Mouse (Mus musculus) telencephalon, adult 2 months (tissue): ENCODE results near the gene Scn5a.

ENCODE experiments used
- DNase-seq: peaks from one replicate; pipeline ENCODE4 v3.0.0-alpha.2; 2011; ENCODE audit warnings: low read depth, low spot score

Gene Scn5a

DNA sequence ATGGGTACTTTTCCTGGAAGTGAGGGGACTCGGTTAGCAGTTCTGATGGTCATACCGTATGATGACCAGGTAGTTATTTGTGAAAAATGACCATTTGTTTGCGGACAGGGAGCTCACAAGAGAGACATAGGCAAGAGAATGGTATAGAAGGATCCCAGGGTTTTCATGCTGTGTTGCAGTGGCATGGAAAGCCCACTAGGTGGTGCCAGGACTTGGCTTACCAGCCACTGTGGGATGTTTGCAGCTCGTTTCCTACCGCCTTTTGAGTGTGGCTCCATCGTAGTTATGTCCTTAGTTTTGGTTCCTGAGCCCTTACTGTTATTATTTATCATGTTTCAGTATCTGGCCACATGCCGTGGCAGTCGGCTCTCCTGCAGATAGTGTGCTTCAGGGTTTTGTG is 118.4 kb downstream of the Scn5a start:
- no peak for DNase-seq

GRCm38 (mm10) chr9:119457122-119457521 is 121.7 kb downstream of the Scn5a start:
- no peak for DNase-seq

- DNase-seq: no peak
Observed at GRCm38 (mm10) chr9:119455967-119456366, 122.8 kb downstream of the Scn5a start.

DNA sequence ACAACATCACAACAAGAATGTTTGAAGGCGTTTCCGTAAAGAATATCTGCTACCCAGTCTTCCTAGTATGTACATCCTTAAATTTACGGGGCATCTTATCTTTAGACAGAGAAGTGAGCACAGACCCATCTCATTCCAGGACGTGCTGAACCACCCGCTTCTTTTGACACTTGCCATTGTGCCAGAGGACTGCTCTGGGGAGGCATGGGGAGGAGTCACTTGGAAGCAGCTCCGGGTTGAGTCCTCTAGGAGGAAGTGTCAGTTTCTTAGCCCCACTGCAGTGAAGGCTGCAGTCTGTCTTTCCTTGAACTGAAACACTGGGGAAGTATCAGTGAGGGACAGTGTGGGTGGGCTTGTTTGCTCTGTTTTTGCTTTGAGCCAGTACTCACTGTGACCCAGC is 133.1 kb downstream of the Scn5a start:
- no peak for DNase-seq

DNA sequence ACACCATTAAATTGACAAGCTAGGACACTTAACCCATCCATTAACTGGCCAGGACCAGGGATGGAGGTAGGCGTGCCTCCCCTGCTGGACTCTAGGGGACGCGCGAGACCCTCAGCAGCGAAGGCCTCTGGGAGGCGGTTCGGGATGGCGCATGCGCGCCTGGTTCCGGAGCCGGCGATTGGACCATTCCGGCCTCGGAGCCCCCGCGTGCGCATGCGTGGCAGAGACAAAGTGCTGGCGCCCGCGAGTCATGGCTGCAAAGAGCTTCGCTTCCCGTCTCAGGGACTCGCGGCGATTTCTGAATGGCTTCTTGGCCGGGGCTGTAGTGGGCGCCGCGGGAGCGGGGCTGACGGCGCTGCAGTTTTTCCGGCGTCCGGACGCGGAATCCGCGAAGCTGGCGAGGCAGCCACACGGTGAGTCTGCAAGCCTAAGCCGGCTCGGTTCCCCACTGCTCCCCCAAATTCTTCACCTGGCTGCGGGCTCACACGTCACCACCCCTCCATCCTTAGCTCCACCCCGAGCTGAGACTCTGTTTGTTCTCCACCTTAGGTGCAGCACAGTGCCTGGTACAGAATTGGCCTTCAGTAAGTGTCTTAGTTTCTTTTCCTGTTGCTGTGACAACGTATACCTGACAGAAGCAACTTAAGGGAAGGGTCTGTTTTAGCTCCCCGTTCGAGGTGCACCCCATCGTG is 133.9 kb downstream of the Scn5a start, which contains the start of gene Exog:
TSS of gene Exog (plus strand) at position 206 of the 692 bp plus-strand sequence.
- peak; percentile 80 for DNase-seq

GRCm38 (mm10) chr9:119438498-119439000 is 140.3 kb downstream of the Scn5a start:
- DNase-seq: peak; percentile 33

DNA sequence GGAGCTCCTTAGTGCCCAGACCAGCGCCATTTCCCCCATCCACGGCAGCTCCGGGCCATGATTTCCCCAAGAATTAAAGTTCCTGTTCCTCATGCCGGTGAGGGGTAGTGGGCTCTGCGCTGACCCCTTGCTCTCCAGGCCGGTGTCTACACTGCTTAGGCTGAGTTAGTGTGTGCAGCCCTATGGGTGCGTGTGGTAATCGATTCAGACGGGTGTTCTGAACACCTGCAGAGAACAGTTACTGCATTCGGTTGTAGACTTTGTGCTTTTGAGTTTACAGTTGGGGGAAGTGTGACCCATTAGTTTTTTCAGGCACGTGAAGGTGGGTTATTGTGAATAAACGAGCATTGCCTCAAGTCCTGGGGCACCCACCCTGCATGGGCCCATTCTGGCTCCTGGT is 140.8 kb downstream of the Scn5a start:
- DNase-seq: no peak

DNA sequence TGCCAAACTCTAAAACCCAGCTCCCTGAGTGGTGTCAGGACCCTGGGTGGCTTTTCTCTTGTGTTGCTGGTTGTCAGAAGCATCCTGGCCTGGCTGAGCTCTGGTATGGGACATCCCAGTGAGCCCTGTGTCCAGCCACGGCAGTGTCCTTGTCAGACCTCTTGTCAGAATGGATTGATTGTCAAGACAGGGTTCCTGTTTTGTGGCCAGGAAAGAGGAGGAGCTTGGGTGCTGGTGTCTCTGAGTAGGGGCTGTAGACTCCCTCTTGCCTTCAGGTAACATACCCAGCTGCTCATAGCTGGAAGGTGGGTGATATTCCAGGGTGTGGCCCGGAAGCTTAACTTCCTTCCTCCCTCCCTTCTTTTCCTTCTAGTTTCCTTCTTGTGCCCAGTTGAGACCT is 143.0 kb downstream of the Scn5a start:
- no peak for DNase-seq
